Mouse (Mus musculus) frontal cortex, postnatal 36 days (tissue): ENCODE results near the gene Cnot10.

Experiments
- DNase-seq, 2 experiments: peaks; one replicate each; pipeline ENCODE4 v3.0.0; 2022; ENCODE audit warnings: low spot score in 2 of 2

The Cnot10 gene

GRCm38 (mm10) chr9:114546765-114547164 is 93.2 kb downstream of the Cnot10 start:
- no peak for DNase-seq

- no peak for DNase-seq
Measured at GRCm38 (mm10) chr9:114544754-114545393, 95.1 kb downstream of the Cnot10 start.

- no peak for DNase-seq
Measured at GRCm38 (mm10) chr9:114543882-114544753, 95.9 kb downstream of the Cnot10 start.

GRCm38 (mm10) chr9:114541279-114541741 is 98.7 kb downstream of the Cnot10 start:
- DNase-seq = no peak

GRCm38 (mm10) chr9:114538996-114539563 is 100.9 kb downstream of the Cnot10 start:
- no peak for DNase-seq

DNA sequence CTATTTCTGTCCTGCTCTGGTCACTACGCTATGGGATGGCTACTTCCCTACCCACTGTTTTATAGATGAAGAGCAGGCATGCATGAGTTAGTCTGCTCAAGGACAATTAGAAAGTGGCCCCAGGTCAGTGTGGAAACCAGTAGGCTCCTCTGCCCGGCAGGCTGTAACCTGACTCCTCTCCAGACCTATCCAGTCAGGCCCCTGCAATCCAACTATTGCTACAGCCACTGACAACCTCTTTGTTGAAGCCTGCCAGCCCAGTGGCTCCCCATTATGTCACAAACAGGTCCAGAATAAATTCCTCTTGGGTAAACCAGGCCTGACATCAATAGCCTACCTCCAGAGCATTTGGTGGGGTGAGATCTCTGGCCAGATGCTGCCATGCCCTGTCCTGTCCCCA is 103.4 kb downstream of the Cnot10 start:
- no peak for DNase-seq
